Mouse (Mus musculus): ENCODE measurements around the gene Olfr1335. TPM values are rescaled to one million over a fixed set of nuclear protein-coding genes. Genes with fewer than 3 reads are reported as not detected.
"Not testable (repeated sequence)": the region's sequence is repeated elsewhere in the genome, so short reads cannot be mapped to it uniquely, and the experiment has no call there.

Olfr1335 gene
- not detected in 2 replicates for polyA plus RNA-seq (2014; fragmentation: Nextera tagmentation; extraction: Ambion mirVana)

GRCm38 (mm10) chr4:118809844-118810243 lies at the start of gene Olfr1335:
TSS of gene Olfr1335 (minus strand) at chr4:118809944.
- H3K36me3 ChIP-seq (ENCODE audit: control insufficient read depth, insufficient read depth, low read length), result no peaks in the 10 kb centered on the region
- H3K9me3 ChIP-seq (replicated peaks; ENCODE audit: control insufficient read depth, low read length), result no peaks in the 10 kb centered on the region
- H3K4me1 ChIP-seq (ENCODE audit: control insufficient read depth, insufficient read depth, low read length), result no peaks in the 10 kb centered on the region
- H3K4me3 ChIP-seq (ENCODE audit: low read depth, low read length), result no peak within 1 kb of the TSS
- ATAC-seq (no peak), DNase-seq (ENCODE audit: low spot score) (no peak)
- no peak within 1 kb of the TSS for H3K9ac ChIP-seq (ENCODE audit: low read length)
- no peaks in the 10 kb centered on the region for H3K27me3 ChIP-seq (replicated peaks; ENCODE audit: control insufficient read depth, insufficient read depth, low read length)
- no peak within 1 kb of the TSS for H3K27ac ChIP-seq (ENCODE audit: low read depth, low read length)
- no peak within 1 kb of the TSS for H3K4me2 ChIP-seq (ENCODE audit: low read length)
- 87% methylated on average over 4 of the region's 4 CpGs for WGBS

- Histone ChIP-seq H3K27ac (ENCODE audit: low read depth, low read length) (no peak within 1 kb of the TSS), H3K4me3 (ENCODE audit: low read depth, low read length) (no peak within 1 kb of the TSS), H3K27me3 (replicated peaks; ENCODE audit: control insufficient read depth, insufficient read depth, low read length) (no peaks in the 10 kb centered on the region), H3K4me2 (ENCODE audit: low read length) (no peak within 1 kb of the TSS), H3K4me1 (ENCODE audit: control insufficient read depth, insufficient read depth, low read length) (no peaks in the 10 kb centered on the region), H3K36me3 (ENCODE audit: control insufficient read depth, insufficient read depth, low read length) (no peaks in the 10 kb centered on the region), H3K9ac (ENCODE audit: low read length) (no peak within 1 kb of the TSS), H3K9me3 (replicated peaks; ENCODE audit: control insufficient read depth, low read length) (no peaks in the 10 kb centered on the region)
- ATAC-seq, result no peak
- WGBS, result 97% methylated on average over 1 of the region's 1 CpGs
- DNase-seq (ENCODE audit: low spot score), result no peak
Measured at GRCm38 (mm10) chr4:118836179-118836578, 26.4 kb upstream of the Olfr1335 start, which contains the start of gene Olfr1333. TSS of gene Olfr1333 (minus strand) at chr4:118836279.

- ATAC-seq (no peak), DNase-seq (ENCODE audit: low spot score) (no peak)
Measured at GRCm38 (mm10) chr4:118818921-118819320, 9.2 kb upstream of the Olfr1335 start.

DNA sequence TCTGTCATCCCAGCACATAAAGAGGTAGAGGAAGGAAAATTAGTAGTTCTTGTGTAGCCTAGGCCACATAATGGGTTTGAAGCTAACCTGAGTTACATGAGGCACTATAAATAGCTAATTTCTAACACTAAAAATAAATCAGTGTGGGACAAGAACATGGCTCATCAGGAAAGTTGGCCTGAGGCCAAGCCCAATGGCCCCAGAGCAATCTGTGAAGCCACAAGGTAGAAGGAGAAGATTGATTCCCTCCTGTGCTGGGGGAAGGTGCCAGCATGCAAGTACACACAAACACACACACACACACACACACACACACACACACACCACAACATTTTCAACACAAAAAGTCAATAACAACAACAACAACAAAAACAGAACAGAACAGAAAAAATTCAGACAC lies 16.9 kb downstream of the Olfr1335 start:
- H3K4me1 ChIP-seq (ENCODE audit: control insufficient read depth, insufficient read depth, low read length); DNase-seq (ENCODE audit: low spot score); H3K27ac ChIP-seq (ENCODE audit: low read depth, low read length): not testable (repeated sequence)

More at GRCm38 (mm10) chr4:118818921-118819320, 9.2 kb upstream of the Olfr1335 start:
- Histone ChIP-seq H3K27me3 (replicated peaks; ENCODE audit: control insufficient read depth, insufficient read depth, low read length) (no peaks in the 10 kb centered on the region), H3K4me1 (ENCODE audit: control insufficient read depth, insufficient read depth, low read length) (no peaks in the 10 kb centered on the region), H3K27ac (ENCODE audit: low read depth, low read length) (no peak overlapping the region), H3K4me3 (ENCODE audit: low read depth, low read length) (no peak overlapping the region), H3K36me3 (ENCODE audit: control insufficient read depth, insufficient read depth, low read length) (no peaks in the 10 kb centered on the region), H3K9ac (ENCODE audit: low read length) (no peak overlapping the region), H3K4me2 (ENCODE audit: low read length) (no peak overlapping the region), H3K9me3 (replicated peaks; ENCODE audit: control insufficient read depth, low read length) (no peaks in the 10 kb centered on the region)
- WGBS, result 86% methylated on average over 1 of the region's 1 CpGs

DNA sequence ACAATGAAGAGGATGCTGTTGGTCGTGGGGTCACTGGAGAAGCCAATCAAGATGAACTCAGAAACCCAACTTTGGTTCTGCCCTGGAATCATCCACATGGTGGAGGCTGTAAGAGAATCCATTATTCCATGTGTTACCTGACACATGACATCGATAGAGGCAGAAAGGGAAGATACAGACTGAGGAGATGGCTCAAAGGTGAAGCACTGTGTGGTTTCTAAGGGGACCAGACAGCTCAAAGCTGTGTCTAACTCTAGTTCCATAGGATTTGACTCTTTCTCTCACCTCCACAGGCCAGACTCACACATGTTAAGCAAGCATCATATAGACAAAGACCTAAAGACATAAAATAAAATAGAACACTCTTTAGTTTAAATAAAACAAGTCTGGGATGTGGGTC lies 27.3 kb downstream of the Olfr1335 start, which contains the start of gene Olfr1337:
TSS of gene Olfr1337 (minus strand) at position 101 of the 400 bp plus-strand sequence.
- H3K9ac ChIP-seq (ENCODE audit: low read length), result no peak within 1 kb of the TSS
- no peak for ATAC-seq
- 80% methylated on average over 2 of the region's 2 CpGs for WGBS
- H3K9me3 ChIP-seq (replicated peaks; ENCODE audit: control insufficient read depth, low read length), result no peaks in the 10 kb centered on the region
- no peaks in the 10 kb centered on the region for H3K4me1 ChIP-seq (ENCODE audit: control insufficient read depth, insufficient read depth, low read length)
- no peak within 1 kb of the TSS for H3K4me3 ChIP-seq (ENCODE audit: low read depth, low read length)
- H3K4me2 ChIP-seq (ENCODE audit: low read length), result no peak within 1 kb of the TSS
- DNase-seq (ENCODE audit: low spot score), result no peak
- H3K27me3 ChIP-seq (replicated peaks; ENCODE audit: control insufficient read depth, insufficient read depth, low read length), result no peaks in the 10 kb centered on the region
- H3K36me3 ChIP-seq (ENCODE audit: control insufficient read depth, insufficient read depth, low read length), result no peaks in the 10 kb centered on the region
- no peak within 1 kb of the TSS for H3K27ac ChIP-seq (ENCODE audit: low read depth, low read length)

More for the DNA sequence above, 16.9 kb downstream of the Olfr1335 start:
- not testable (repeated sequence) for H3K36me3 ChIP-seq (ENCODE audit: control insufficient read depth, insufficient read depth, low read length); H3K9me3 ChIP-seq (replicated peaks; ENCODE audit: control insufficient read depth, low read length); H3K4me3 ChIP-seq (ENCODE audit: low read depth, low read length); H3K4me2 ChIP-seq (ENCODE audit: low read length); H3K27me3 ChIP-seq (replicated peaks; ENCODE audit: control insufficient read depth, insufficient read depth, low read length); H3K9ac ChIP-seq (ENCODE audit: low read length); ATAC-seq

Other genes starting within 250 kb of the Olfr1335 start
- 0.81 and 0.91 TPM in 2 replicates for gene Cfap57, start 189.2 kb downstream of the Olfr1335 start, polyA plus RNA-seq (2014; fragmentation: Nextera tagmentation; extraction: Ambion mirVana)
- 167 and 176 TPM in 2 replicates for gene Ebna1bp2, start 189.1 kb downstream of the Olfr1335 start, polyA plus RNA-seq (2014; fragmentation: Nextera tagmentation; extraction: Ambion mirVana)
- not detected in 2 replicates for gene Olfr62, start 151.0 kb downstream of the Olfr1335 start, polyA plus RNA-seq (2014; fragmentation: Nextera tagmentation; extraction: Ambion mirVana)
- gene Olfr1342, start 117.2 kb downstream of the Olfr1335 start, polyA plus RNA-seq (2014; fragmentation: Nextera tagmentation; extraction: Ambion mirVana), result not detected in 2 replicates
- not detected in 2 replicates for gene Olfr1341, start 106.4 kb downstream of the Olfr1335 start, polyA plus RNA-seq (2014; fragmentation: Nextera tagmentation; extraction: Ambion mirVana)
- gene Olfr1340, start 89.8 kb downstream of the Olfr1335 start, polyA plus RNA-seq (2014; fragmentation: Nextera tagmentation; extraction: Ambion mirVana), result not detected in 2 replicates
- not detected in 2 replicates for gene Olfr1339, start 77.8 kb downstream of the Olfr1335 start, polyA plus RNA-seq (2014; fragmentation: Nextera tagmentation; extraction: Ambion mirVana)
- gene Olfr1338, start 51.2 kb downstream of the Olfr1335 start, polyA plus RNA-seq (2014; fragmentation: Nextera tagmentation; extraction: Ambion mirVana), result not detected in 2 replicates
- not detected in 2 replicates for gene Olfr1337, start 27.4 kb downstream of the Olfr1335 start, polyA plus RNA-seq (2014; fragmentation: Nextera tagmentation; extraction: Ambion mirVana)
- gene Olfr1333, start 26.3 kb upstream of the Olfr1335 start, polyA plus RNA-seq (2014; fragmentation: Nextera tagmentation; extraction: Ambion mirVana), result not detected in 2 replicates
- not detected in 2 replicates for gene Olfr1331, start 54.7 kb upstream of the Olfr1335 start, polyA plus RNA-seq (2014; fragmentation: Nextera tagmentation; extraction: Ambion mirVana)
- not detected in 2 replicates for gene Olfr1330, start 78.7 kb upstream of the Olfr1335 start, polyA plus RNA-seq (2014; fragmentation: Nextera tagmentation; extraction: Ambion mirVana)
- not detected in 2 replicates for gene Olfr1329, start 107.5 kb upstream of the Olfr1335 start, polyA plus RNA-seq (2014; fragmentation: Nextera tagmentation; extraction: Ambion mirVana)
- gene Olfr1328, start 128.7 kb upstream of the Olfr1335 start, polyA plus RNA-seq (2014; fragmentation: Nextera tagmentation; extraction: Ambion mirVana), result not detected in 2 replicates
- gene Lao1, start 151.6 kb upstream of the Olfr1335 start, polyA plus RNA-seq (2014; fragmentation: Nextera tagmentation; extraction: Ambion mirVana), result 0.11 and 0.42 TPM in 2 replicates